Mouse (Mus musculus) CH12.LX (cell line): ENCODE data around the gene Zdhhc18.

Experiments
- CTCF ChIP-seq, 2 experiments: IDR thresholded peaks in 1 of 2; conservative IDR thresholded peaks in 1 of 2; 2 replicates each; pipeline ENCODE4 v1.5.1; 2011 to 2012; ENCODE audit warnings: low read depth in 2 of 2, low read length in 2 of 2, improper control_type of control experiment in 1 of 2, inconsistent platforms in 1 of 2, mild to moderate bottlenecking in 1 of 2, moderate library complexity in 1 of 2
- GABPA ChIP-seq: IDR thresholded peaks from 2 replicates; pipeline ENCODE4 v1.6.1; 2012; ENCODE audit warnings: low read depth, low read length, improper control_type of control experiment, inconsistent platforms; ENCODE audit not compliant: insufficient replicate concordance
- MAZ ChIP-seq: IDR thresholded peaks from 2 replicates; pipeline ENCODE4 v1.6.1; 2012; ENCODE audit warnings: low read depth, mild to moderate bottlenecking, inconsistent platforms, low read length, improper control_type of control experiment, moderate library complexity
- UBTF ChIP-seq: IDR thresholded peaks from 2 replicates; pipeline ENCODE4 v1.6.1; 2012; ENCODE audit warnings: low read depth, mild to moderate bottlenecking, inconsistent platforms, low read length, improper control_type of control experiment, moderate library complexity

GRCm38 (mm10) chr4:133676189-133676588, 26.2 kb upstream of the Zdhhc18 start:
- no peak for TF ChIP-seq GABPA
- no peak for TF ChIP-seq UBTF
- TF ChIP-seq CTCF (conservative IDR thresholded peaks at IDR 0.05 in 1 of 2, IDR thresholded peaks at IDR 0.05 in 1 of 2; ENCODE audit: low read depth in 2 of 2, low read length in 2 of 2): no peak
- no peak for TF ChIP-seq MAZ
